Mouse (Mus musculus): ENCODE results near the gene Clnk. TPM values are rescaled to one million over a fixed set of nuclear protein-coding genes. Genes with fewer than 3 reads are reported as not detected.

Gene Clnk
- polyA plus RNA-seq, 1 experiment from 2014 or later: not detected

GRCm38 (mm10) chr5:38702091-38702490, 174.5 kb downstream of the Clnk start:
- Histone ChIP-seq H3K4me3 (no peak overlapping the region), H3K36me3 (no peaks in the 10 kb centered on the region), H3K27me3 (replicated peaks) (no peaks in the 10 kb centered on the region), H3K9me3 (replicated peaks) (no peaks in the 10 kb centered on the region), H3K27ac (no peak overlapping the region), H3K4me2 (no peak overlapping the region), H3K9ac (no peak overlapping the region), H3K4me1 (no peaks in the 10 kb centered on the region)
- WGBS (ENCODE audit: insufficient replicate concordance): 65% methylated on average over 2 of the region's 2 CpGs
- ATAC-seq: no peak

GRCm38 (mm10) chr5:38698466-38698865, 178.1 kb downstream of the Clnk start:
- Histone ChIP-seq H3K27ac (no peak overlapping the region), H3K4me3 (no peak overlapping the region), H3K36me3 (no peaks in the 10 kb centered on the region), H3K4me2 (no peak overlapping the region), H3K27me3 (replicated peaks) (no peaks in the 10 kb centered on the region), H3K4me1 (no peaks in the 10 kb centered on the region), H3K9me3 (replicated peaks) (no peaks in the 10 kb centered on the region), H3K9ac (no peak overlapping the region)
- no peak for ATAC-seq
- 61% methylated on average over 5 of the region's 5 CpGs for WGBS (ENCODE audit: insufficient replicate concordance)

- Histone ChIP-seq H3K9ac (no peak overlapping the region), H3K4me2 (no peak overlapping the region), H3K4me1 (no peaks in the 10 kb centered on the region), H3K27ac (no peak overlapping the region), H3K36me3 (no peaks in the 10 kb centered on the region), H3K27me3 (replicated peaks) (no peaks in the 10 kb centered on the region), H3K4me3 (no peak overlapping the region), H3K9me3 (replicated peaks) (no peaks in the 10 kb centered on the region)
- ATAC-seq: no peak
- 46% methylated on average over 3 of the region's 3 CpGs for WGBS (ENCODE audit: insufficient replicate concordance)
These were observed 178.6 kb downstream of the Clnk start for GRCm38 (mm10) chr5:38698046-38698445.

GRCm38 (mm10) chr5:38696616-38697375, 179.8 kb downstream of the Clnk start:
- H3K4me1 ChIP-seq: no peaks in the 10 kb centered on the region
- no peak overlapping the region for H3K4me2 ChIP-seq
- 52% methylated on average over 8 of the region's 8 CpGs for WGBS (ENCODE audit: insufficient replicate concordance)
- H3K9ac ChIP-seq: no peak overlapping the region
- no peak for ATAC-seq
- H3K27me3 ChIP-seq (replicated peaks): no peaks in the 10 kb centered on the region
- H3K9me3 ChIP-seq (replicated peaks): no peaks in the 10 kb centered on the region
- no peak overlapping the region for H3K27ac ChIP-seq
- no peak overlapping the region for H3K4me3 ChIP-seq
- no peaks in the 10 kb centered on the region for H3K36me3 ChIP-seq

GRCm38 (mm10) chr5:38692859-38693258, 183.8 kb downstream of the Clnk start:
- Histone ChIP-seq H3K4me2 (no peak overlapping the region), H3K27ac (no peak overlapping the region), H3K36me3 (no peaks in the 10 kb centered on the region), H3K9me3 (replicated peaks) (no peaks in the 10 kb centered on the region), H3K4me3 (no peak overlapping the region), H3K9ac (no peak overlapping the region), H3K4me1 (no peaks in the 10 kb centered on the region), H3K27me3 (replicated peaks) (no peaks in the 10 kb centered on the region)
- 61% methylated on average over 6 of the region's 6 CpGs for WGBS (ENCODE audit: insufficient replicate concordance)
- ATAC-seq: no peak

- H3K4me1 ChIP-seq: peaks cover under 1% of the 10 kb centered on the region; the same call in 1 of the 2 replicates
These were observed 187.4 kb downstream of the Clnk start for GRCm38 (mm10) chr5:38689186-38689585.

GRCm38 (mm10) chr5:38687694-38688093, 188.9 kb downstream of the Clnk start:
- no peak overlapping the region for H3K9ac ChIP-seq
- H3K4me2 ChIP-seq: no peak overlapping the region
- peaks cover 13% of the 10 kb centered on the region; the same call in 1 of the 2 replicates for H3K4me1 ChIP-seq
- H3K4me3 ChIP-seq: no peak overlapping the region
- H3K9me3 ChIP-seq (replicated peaks): no peaks in the 10 kb centered on the region
- 48% methylated on average over 1 of the region's 1 CpGs for WGBS (ENCODE audit: insufficient replicate concordance)
- no peak overlapping the region for H3K27ac ChIP-seq
- H3K36me3 ChIP-seq: 0 out of 2 replicates have a peak, but pooled peaks cover under 1% of the 10 kb centered on the region
- H3K27me3 ChIP-seq (replicated peaks): peaks cover 23% of the 10 kb centered on the region
- ATAC-seq: no peak

More at GRCm38 (mm10) chr5:38689186-38689585, 187.4 kb downstream of the Clnk start:
- ATAC-seq: no peak
- Histone ChIP-seq H3K9me3 (replicated peaks) (no peaks in the 10 kb centered on the region), H3K27ac (no peak overlapping the region), H3K4me2 (no peak overlapping the region), H3K9ac (no peak overlapping the region), H3K27me3 (replicated peaks) (peaks cover 21% of the 10 kb centered on the region), H3K36me3 (no peaks in the 10 kb centered on the region), H3K4me3 (no peak overlapping the region)
- 70% methylated on average over 6 of the region's 6 CpGs for WGBS (ENCODE audit: insufficient replicate concordance)

- Histone ChIP-seq H3K36me3 (peaks cover 29% of the 10 kb centered on the region), H3K4me2 (peak within 1 kb of the TSS; percentile 86), H3K27me3 (replicated peaks) (peaks cover 23% of the 10 kb centered on the region), H3K4me3 (peak within 1 kb of the TSS; percentile 70), H3K27ac (no peak within 1 kb of the TSS), H3K9me3 (replicated peaks) (no peaks in the 10 kb centered on the region), H3K9ac (peak within 1 kb of the TSS; percentile 75), H3K4me1 (peaks cover 13% of the 10 kb centered on the region; the same call in 1 of the 2 replicates)
- 1% methylated on average over 84 of the region's 89 CpGs for WGBS (ENCODE audit: insufficient replicate concordance)
- ATAC-seq: peak; percentile 85
These were observed 192.3 kb downstream of the Clnk start, which contains the start of gene Zfp518b for GRCm38 (mm10) chr5:38684164-38684911. Gene Zfp518b, minus strand, starts transcription at chr5:38684826.

- Histone ChIP-seq H3K27ac (no peak overlapping the region), H3K4me2 (no peak overlapping the region), H3K9me3 (replicated peaks) (no peaks in the 10 kb centered on the region), H3K36me3 (no peaks in the 10 kb centered on the region), H3K27me3 (replicated peaks) (no peaks in the 10 kb centered on the region), H3K9ac (no peak overlapping the region), H3K4me1 (no peaks in the 10 kb centered on the region), H3K4me3 (no peak overlapping the region)
- 62% methylated on average over 5 of the region's 5 CpGs for WGBS (ENCODE audit: insufficient replicate concordance)
- ATAC-seq: no peak
These were observed 217.8 kb downstream of the Clnk start for GRCm38 (mm10) chr5:38658836-38659235.

Other genes starting within 250 kb of the Clnk start
- 3.6 and 4.9 TPM in 2 replicates for gene Zfp518b, start 192.0 kb downstream of the Clnk start, polyA plus RNA-seq (2016; fragmentation: Nextera tagmentation; extraction: Ambion mirVana)